Mouse (Mus musculus) spleen, postnatal 14 days (tissue): ENCODE measurements around the gene Ncapg.

ENCODE experiments used
- DNase-seq, 2 experiments: peaks; one replicate each; pipeline ENCODE4 v3.0.0; 2021 to 2022; ENCODE audit warnings: low spot score in 2 of 2

Gene Ncapg

GRCm38 (mm10) chr5:45691678-45692077 is 22.0 kb downstream of the Ncapg start:
- no peak for DNase-seq

- no peak for DNase-seq
These were observed 37.1 kb downstream of the Ncapg start for GRCm38 (mm10) chr5:45706811-45707210.

GRCm38 (mm10) chr5:45709653-45710052 is 39.9 kb downstream of the Ncapg start:
- no peak for DNase-seq

GRCm38 (mm10) chr5:45718848-45719488 is 49.2 kb downstream of the Ncapg start:
- DNase-seq: no peak

GRCm38 (mm10) chr5:45733751-45734150 is 64.0 kb downstream of the Ncapg start:
- DNase-seq: no peak

GRCm38 (mm10) chr5:45737911-45738310 is 68.2 kb downstream of the Ncapg start:
- no peak for DNase-seq
